Mouse (Mus musculus) lung, postnatal 0 days (tissue): ENCODE measurements around the gene Celsr1.

Experiments used
- CTCF ChIP-seq: IDR thresholded peaks from 2 replicates; pipeline ENCODE4 v1.5.1; 2016; ENCODE audit warnings: antibody characterized with exemption, mild to moderate bottlenecking
- EP300 ChIP-seq: IDR thresholded peaks from 2 replicates; pipeline ENCODE4 v1.6.1; 2016; ENCODE audit warnings: antibody characterized with exemption, mild to moderate bottlenecking, control low read depth

DNA sequence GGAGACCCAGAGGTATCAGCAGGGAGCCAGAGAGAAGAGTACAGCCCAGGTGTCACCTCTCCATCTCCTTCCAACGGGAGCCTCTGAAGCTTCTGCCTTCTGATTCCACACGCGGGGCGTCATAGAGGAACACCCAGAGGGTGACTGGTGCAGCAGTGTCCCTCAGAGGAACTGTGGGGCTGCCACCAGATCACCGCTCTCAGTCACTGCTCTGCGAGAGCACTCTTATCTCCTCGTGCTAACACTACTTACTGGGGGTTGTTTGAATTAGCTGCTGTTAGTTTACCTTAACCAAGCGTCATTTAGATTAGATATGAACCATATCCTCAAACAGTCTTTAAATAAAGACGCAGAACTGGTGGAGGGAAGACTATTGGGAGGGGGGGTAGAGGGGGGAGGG is 12.3 kb downstream of the Celsr1 start:
- TF ChIP-seq CTCF, result no peak
- TF ChIP-seq EP300, result no peak
